Mouse (Mus musculus): ENCODE data around the gene Slc35g3.
A peak's percentile ranks its signal among the peaks of the same experiment; 100 is the strongest.

- 0 out of 2 replicates have a peak, but pooled peaks have one; percentile 15 for TF ChIP-seq CTCF (IDR thresholded peaks at IDR 0.05; ENCODE audit: low read depth, low read length)
- no peak for TF ChIP-seq POLR2A (IDR thresholded peaks at IDR 0.05; ENCODE audit: borderline replicate concordance, low read depth, low read length)
Measured at GRCm38 (mm10) chr11:69799394-69800137, 37.8 kb upstream of the Slc35g3 start.

Data from bone marrow macrophage, adult 2 months (primary cell).